Mouse (Mus musculus) neural tube, embryonic 14.5 days (tissue): ENCODE measurements around the gene Gna11. TPM values are rescaled to one million over a fixed set of nuclear protein-coding genes. Genes with fewer than 3 reads are reported as not detected.

Experiments
- ATAC-seq: fragments of 200-750 bp; cut with Nextera tagmentation; 2 replicates; pipeline ENCODE4 v1.8.0; 2017; ENCODE audit warnings: low read depth, mild to moderate bottlenecking, moderate TSS enrichment, moderate library complexity
- H3K27ac ChIP-seq: fragments of 300-500 bp; sonication (generic); 2 replicates; pipeline ENCODE4 v1.5.1; 2014; ENCODE audit warnings: low read depth, mild to moderate bottlenecking, control low read depth, low read length, moderate library complexity, mixed read lengths
- H3K27me3 ChIP-seq: fragments of 300-500 bp; sonication (generic); 2 replicates; pipeline ENCODE4 v1.6.1; 2014; ENCODE audit warnings: low read length; ENCODE audit not compliant: control insufficient read depth, insufficient read depth
- H3K36me3 ChIP-seq: fragments of 300-500 bp; sonication (generic); 2 replicates; pipeline ENCODE4 v1.6.1; 2014; ENCODE audit warnings: low read length, mixed read lengths; ENCODE audit not compliant: control insufficient read depth, insufficient read depth
- H3K4me1 ChIP-seq: fragments of 300-500 bp; sonication (generic); 2 replicates; pipeline ENCODE4 v1.6.1; 2014; ENCODE audit warnings: low read length; ENCODE audit not compliant: control insufficient read depth, insufficient read depth
- H3K4me2 ChIP-seq: fragments of 300-500 bp; sonication (generic); 2 replicates; pipeline ENCODE4 v1.6.1; 2014; ENCODE audit warnings: mild to moderate bottlenecking, low read depth, low read length, control low read depth
- H3K4me3 ChIP-seq: fragments of 300-500 bp; sonication (generic); 2 replicates; pipeline ENCODE4 v1.5.1; 2014; ENCODE audit warnings: low read depth, low read length, control low read depth, mixed read lengths
- H3K9ac ChIP-seq: fragments of 300-500 bp; sonication (generic); replicated peaks from 2 replicates; pipeline ENCODE4 v1.6.1; 2014; ENCODE audit warnings: low read depth, mild to moderate bottlenecking, control low read depth, low read length, mixed read lengths
- H3K9me3 ChIP-seq: fragments of 300-500 bp; sonication (generic); 2 replicates; pipeline ENCODE4 v1.6.1; 2016; ENCODE audit warnings: low read length; ENCODE audit not compliant: control insufficient read depth
- WGBS: fragments of 180-500 bp; shearing (Covaris S2); extraction: QIAGEN DNeasy Blood & Tissue Kit; methylation state at CpG from one replicate; pipeline ENCODE4 v1.1.7; 2014; 5-methylcytosine and 5-hydroxymethylcytosine counted together
- polyA plus RNA-seq: library from polyadenylated mRNA; unstranded; fragments of >200 nt; fragmentation: Nextera tagmentation; extraction: Ambion mirVana; gene quantifications from 2 replicates; pipeline ENCODE4 v1.2.1, GENCODE M21; 2014

Gene Gna11
- polyA plus RNA-seq, 1 experiment from 2014 or later: 89.8 TPM

DNA sequence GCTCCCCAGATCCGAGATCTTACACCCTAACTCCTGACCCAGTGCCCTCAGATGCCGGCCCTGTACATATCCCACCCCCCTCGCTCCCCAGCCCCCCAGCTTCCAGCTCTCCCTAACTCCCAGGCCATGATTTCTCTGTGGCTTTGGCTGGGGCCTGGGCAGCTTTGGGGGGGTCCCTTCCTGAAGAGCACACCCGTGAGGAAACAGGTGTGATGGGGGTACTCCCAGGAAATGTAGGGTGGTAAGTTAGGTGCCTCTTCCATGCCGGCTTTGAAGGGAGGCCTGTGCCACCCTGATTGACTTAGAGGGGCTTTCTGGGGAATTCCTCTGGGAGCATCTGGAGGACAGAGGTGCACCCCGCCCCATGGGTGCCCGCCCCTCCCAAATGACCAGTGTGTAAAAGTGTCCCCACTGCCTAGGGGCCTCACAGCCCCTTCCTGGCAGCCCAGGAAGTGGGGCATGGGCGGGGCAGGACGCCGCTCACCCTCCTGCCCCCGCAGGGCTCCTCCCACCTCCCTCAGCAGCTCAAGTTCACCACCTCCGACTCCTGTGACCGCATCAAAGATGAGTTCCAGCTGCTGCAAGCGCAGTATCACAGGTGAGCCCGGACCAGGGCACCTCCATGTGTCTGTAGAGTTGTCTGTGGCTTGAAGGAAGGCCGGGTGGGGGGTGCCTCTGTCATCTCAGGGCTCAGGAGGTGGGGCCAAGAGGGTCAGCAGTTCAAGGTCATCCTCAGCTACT, 15.9 kb upstream of the Gna11 start:
- Histone ChIP-seq H3K27ac (no peak overlapping the region), H3K9ac (peak overlapping the region; percentile 99), H3K27me3 (no peaks in the 10 kb centered on the region), H3K36me3 (0 out of 2 replicates have a peak, but pooled peaks cover 8% of the 10 kb centered on the region), H3K4me3 (peak overlapping the region; percentile 77), H3K4me1 (peaks cover 20% of the 10 kb centered on the region), H3K4me2 (peak overlapping the region; percentile 97), H3K9me3 (no peaks in the 10 kb centered on the region)
- ATAC-seq: no peak
- 20% methylated on average over 16 of the region's 16 CpGs for WGBS

DNA sequence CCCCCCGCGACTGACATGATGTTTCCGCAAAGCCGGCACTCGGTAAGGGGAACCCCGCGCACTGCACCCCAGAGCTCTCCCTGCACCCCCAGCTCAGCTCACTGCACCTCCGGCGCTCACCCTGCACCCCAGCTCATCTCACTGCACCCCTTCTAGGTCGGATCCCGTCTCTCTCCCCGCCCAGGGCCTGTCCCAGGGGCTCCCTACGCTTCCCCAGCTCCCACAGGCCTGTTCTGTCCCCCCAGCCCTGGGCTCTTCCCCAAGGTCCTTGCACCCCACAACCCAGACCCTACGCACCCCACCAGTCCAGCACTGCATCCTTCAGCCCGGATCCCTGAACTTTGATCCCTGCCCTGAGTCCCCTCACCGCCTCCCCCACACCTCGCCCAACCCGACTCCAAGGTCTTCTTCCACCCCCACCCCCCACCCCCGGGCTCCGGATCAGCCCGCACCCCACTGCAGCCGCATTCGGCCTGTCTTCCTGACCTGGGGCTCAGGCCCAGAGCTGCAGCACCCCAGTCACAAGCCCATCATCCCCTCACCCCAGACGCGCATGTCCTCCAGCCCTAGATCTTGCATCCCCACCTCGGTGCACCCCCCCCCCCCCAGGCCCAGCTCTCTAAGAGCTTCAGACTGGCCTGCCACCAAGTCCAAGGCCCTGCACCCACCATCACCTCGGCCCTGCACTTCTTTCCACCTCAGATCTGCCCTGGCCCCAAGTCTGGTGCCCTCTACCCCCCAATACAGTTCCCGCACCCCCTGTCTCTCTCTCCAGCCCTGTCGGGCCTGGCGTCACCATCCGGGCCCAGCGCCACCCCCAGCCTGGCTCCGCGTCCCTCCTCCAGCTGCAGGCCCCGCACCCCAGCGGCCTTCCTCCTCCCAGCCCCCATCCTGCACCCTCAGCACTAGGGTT, 14.9 kb upstream of the Gna11 start:
- Histone ChIP-seq H3K36me3 (0 out of 2 replicates have a peak, but pooled peaks cover 2% of the 10 kb centered on the region), H3K9me3 (no peaks in the 10 kb centered on the region), H3K27me3 (no peaks in the 10 kb centered on the region), H3K4me1 (peaks cover 20% of the 10 kb centered on the region), H3K9ac (peak overlapping the region; percentile 99), H3K4me2 (peak overlapping the region; percentile 97), H3K27ac (peak overlapping the region; percentile 85), H3K4me3 (peak overlapping the region; percentile 77)
- 2% methylated on average over 30 of the region's 36 CpGs for WGBS
- peak; percentile 60 for ATAC-seq

DNA sequence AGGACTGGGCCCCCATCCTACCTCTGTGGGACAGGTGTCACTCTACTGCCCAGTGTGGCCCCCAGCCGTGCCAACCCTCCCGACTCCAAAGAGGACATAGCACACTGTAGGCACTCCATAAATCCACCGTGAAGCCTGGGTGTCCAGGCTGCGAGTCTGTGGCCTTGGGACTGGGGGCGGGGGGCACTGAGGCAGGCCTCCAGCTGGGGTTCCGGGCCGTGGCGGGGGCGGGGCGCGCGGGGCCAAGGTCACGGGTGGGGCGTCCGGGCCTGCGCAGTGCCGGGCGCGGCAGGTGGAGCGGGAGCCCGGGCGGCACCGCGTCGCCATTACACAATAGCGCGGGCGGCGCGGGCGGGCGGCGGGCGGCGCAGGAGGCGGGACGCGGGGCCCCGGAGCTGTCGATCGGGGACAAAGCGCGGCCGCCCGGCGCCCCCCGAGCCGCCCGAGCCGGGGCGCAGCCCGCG, 14.2 kb upstream of the Gna11 start, which contains the start of gene Aes:
TSS of gene Aes (plus strand) at position 326 of the 464 bp plus-strand sequence.
- no peaks in the 10 kb centered on the region for H3K27me3 ChIP-seq
- peak within 1 kb of the TSS; percentile 85 for H3K27ac ChIP-seq
- 0% methylated on average over 13 of the region's 53 CpGs for WGBS
- peak; percentile 62 for ATAC-seq
- H3K36me3 ChIP-seq: no peaks in the 10 kb centered on the region
- peak within 1 kb of the TSS; percentile 99 for H3K9ac ChIP-seq
- no peaks in the 10 kb centered on the region for H3K9me3 ChIP-seq
- H3K4me2 ChIP-seq: peak within 1 kb of the TSS; percentile 97
- H3K4me1 ChIP-seq: peaks cover 19% of the 10 kb centered on the region
- peak within 1 kb of the TSS; percentile 77 for H3K4me3 ChIP-seq

DNA sequence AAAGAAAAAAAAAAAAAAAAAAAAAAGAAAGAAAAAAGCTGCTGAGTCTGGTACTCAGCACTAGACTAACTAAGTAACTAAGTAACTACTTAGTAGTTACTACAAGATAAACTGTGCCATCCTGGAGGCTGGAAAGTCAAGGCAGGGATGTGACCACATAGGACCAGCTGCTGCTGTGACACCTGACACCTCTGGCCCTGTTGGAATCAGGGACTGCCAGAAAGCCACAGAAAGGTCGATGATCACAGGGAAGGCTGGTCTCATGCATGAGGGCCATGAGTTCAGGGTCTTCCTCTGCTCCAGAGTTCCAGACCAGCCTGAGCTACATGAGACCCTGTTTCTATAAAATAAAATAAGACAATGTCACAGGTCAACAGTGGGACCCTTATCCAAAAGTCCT, 12.5 kb upstream of the Gna11 start:
- no peak overlapping the region for H3K27ac ChIP-seq
- no peak overlapping the region for H3K4me2 ChIP-seq
- H3K9me3 ChIP-seq: no peaks in the 10 kb centered on the region
- no peak overlapping the region for H3K4me3 ChIP-seq
- no peak for ATAC-seq
- no peaks in the 10 kb centered on the region for H3K27me3 ChIP-seq
- no peak overlapping the region for H3K9ac ChIP-seq
- no peaks in the 10 kb centered on the region for H3K36me3 ChIP-seq
- peaks cover 13% of the 10 kb centered on the region for H3K4me1 ChIP-seq
- WGBS: 25% methylated on average over 1 of the region's 1 CpGs

DNA sequence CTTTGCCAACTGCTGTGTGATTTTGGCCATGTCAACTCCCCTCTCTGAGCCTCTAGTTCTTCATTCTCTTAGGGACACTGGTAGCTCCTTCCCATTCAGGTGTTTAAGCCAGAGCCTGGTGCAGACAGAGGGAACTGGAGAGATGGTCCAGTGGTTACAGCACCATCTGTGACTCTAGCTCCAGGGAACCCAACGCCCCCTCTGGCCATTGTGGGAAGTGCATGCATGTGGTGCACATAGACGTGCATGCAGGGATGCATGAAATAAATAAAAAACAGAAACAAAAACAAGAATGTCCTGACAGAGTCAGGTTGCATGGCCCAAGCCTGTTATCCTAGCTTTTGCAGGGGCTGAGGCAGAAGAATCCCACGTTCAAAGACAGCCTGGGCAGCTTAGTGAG, 11.3 kb upstream of the Gna11 start:
- 78% methylated on average over 3 of the region's 3 CpGs for WGBS
- no peak overlapping the region for H3K9ac ChIP-seq
- ATAC-seq: no peak
- H3K27me3 ChIP-seq: no peaks in the 10 kb centered on the region
- H3K9me3 ChIP-seq: no peaks in the 10 kb centered on the region
- H3K36me3 ChIP-seq: no peaks in the 10 kb centered on the region
- no peak overlapping the region for H3K4me3 ChIP-seq
- H3K4me1 ChIP-seq: peaks cover 9% of the 10 kb centered on the region
- no peak overlapping the region for H3K27ac ChIP-seq
- no peak overlapping the region for H3K4me2 ChIP-seq

DNA sequence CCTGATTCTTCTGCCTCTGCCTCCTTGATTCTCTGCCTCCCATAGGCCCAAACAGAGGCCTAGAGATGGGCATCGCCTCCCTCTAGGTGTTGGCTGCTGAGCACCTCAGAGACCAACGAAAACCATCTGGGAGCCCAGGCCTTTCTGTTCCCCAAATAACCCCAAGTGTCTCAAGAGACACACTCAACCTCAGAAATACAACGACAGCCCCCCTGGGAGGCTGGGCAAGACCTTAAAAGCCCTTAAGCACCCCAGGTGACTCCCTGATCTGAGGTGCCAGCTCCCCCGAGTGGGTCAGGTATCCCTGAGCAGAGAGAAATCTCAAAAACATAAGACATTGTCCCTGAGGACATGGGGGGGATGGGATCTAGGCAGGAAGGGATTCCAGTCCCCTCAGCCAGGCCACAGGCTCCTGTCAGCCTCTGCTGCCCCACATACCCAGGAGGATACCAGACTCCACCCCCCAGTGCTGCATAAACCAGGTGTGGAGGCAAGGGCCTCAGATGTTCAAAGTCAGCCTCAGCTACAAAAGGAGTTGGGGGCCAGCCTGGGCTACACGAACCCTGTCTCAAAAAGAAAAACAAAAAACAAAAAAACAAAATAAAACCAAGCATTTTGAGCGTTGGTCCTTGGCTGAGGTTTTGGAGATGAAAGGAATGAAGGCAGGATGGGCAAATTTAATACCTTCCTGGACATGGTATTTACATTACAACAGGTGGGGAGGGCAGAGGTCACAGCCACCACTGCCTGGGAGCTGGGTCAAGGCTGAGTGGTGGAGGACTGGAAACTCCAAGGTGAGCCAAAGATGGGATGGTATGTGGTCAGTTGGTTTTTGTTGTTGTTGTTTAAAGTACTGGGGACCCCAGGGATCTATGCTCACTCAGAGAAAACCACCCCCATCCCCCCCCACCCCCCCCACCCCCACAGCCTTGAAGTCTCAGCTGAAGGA, 9.1 kb upstream of the Gna11 start:
- WGBS: 81% methylated on average over 6 of the region's 6 CpGs
- H3K4me2 ChIP-seq: no peak overlapping the region
- no peak overlapping the region for H3K27ac ChIP-seq
- H3K27me3 ChIP-seq: no peaks in the 10 kb centered on the region
- no peak overlapping the region for H3K9ac ChIP-seq
- ATAC-seq: no peak
- no peak overlapping the region for H3K4me3 ChIP-seq
- no peaks in the 10 kb centered on the region for H3K36me3 ChIP-seq
- H3K9me3 ChIP-seq: no peaks in the 10 kb centered on the region
- H3K4me1 ChIP-seq: no peaks in the 10 kb centered on the region

DNA sequence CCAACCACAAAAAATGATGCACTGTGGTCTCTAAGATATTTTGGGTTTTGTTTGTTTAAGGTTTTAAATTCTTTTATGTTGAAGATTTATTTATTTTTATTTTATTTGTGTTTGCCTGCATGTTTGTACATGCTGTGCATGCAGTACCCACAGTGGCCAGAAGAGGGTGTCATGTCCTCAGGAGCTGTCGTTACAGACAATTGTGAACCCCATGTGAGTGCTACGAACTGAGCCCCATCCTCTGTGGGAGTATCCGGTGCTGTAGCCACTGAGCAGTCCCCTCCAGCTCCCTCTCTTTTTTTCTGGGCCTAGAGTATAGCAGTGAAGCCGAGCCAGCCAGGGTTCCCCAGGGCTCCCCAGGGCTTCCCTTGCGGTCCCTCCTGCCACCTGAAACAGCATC, 8.2 kb upstream of the Gna11 start:
- no peaks in the 10 kb centered on the region for H3K27me3 ChIP-seq

DNA sequence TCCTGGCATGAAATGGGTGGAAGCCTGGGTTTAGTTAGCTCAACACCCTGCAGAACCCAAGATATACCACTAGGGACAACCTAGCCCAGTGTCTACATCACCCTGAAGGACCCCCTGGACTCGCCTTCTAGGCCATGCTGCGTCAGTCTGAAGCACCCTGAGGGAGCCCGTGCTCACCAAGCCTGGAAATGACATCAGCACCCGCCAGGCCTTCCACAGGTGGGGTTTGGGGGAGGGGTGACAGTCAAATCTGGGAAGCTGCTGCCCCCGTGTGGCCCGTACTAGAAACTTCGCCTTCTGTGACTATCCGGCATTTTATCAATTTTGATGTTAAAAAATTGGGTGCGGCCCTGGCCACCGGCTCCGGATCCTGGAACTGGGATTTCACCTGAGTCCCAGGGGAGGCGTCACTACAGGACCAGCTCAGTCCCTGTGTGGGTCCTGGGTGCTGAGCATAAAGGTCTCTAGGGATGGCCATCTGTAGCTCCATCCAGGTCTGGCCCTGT, 6.7 kb upstream of the Gna11 start:
- H3K9ac ChIP-seq: no peak overlapping the region
- H3K9me3 ChIP-seq: no peaks in the 10 kb centered on the region
- no peak overlapping the region for H3K4me3 ChIP-seq
- H3K4me1 ChIP-seq: no peaks in the 10 kb centered on the region
- no peak overlapping the region for H3K4me2 ChIP-seq
- H3K36me3 ChIP-seq: no peaks in the 10 kb centered on the region
- peak; percentile 83; the same call in 1 of the 2 replicates for ATAC-seq
- 8% methylated on average over 12 of the region's 12 CpGs for WGBS
- H3K27me3 ChIP-seq: no peaks in the 10 kb centered on the region
- no peak overlapping the region; the same call in 1 of the 2 replicates for H3K27ac ChIP-seq

More for the DNA sequence above, 8.2 kb upstream of the Gna11 start:
- Histone ChIP-seq H3K4me3 (no peak overlapping the region), H3K4me1 (no peaks in the 10 kb centered on the region), H3K36me3 (no peaks in the 10 kb centered on the region), H3K27ac (no peak overlapping the region), H3K4me2 (no peak overlapping the region), H3K9ac (no peak overlapping the region), H3K9me3 (no peaks in the 10 kb centered on the region)
- 88% methylated on average over 5 of the region's 5 CpGs for WGBS
- no peak for ATAC-seq
